1 mouse cellular context compared by ENCODE assay signal in the genomic region with DNA sequence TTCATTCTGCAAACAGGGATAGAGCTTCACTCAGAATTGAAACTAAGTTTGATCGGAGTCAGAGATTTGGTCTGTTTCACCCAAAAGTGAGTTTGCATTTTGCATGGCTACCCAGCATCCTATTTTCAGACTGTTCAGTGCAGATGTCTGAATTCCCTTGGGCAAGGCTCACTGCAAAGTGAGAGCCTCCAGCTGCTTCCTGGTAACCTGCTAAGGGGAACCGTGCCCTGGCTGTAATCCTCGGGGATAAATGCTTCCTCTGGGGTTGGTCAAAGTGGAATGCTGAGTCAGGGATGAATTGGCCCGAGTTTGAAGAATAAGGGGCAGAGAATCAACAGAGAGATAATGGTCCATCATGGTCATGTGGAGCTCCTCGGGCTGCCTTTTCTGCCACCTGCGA.
A peak's percentile ranks its signal among the peaks of the same experiment; 100 is the strongest.
TF ChIP-seq lines count a peak whose summit lies in the region.

No protein-coding gene starts in this region.

TF ChIP-seq in CH12.LX, 34 proteins besides CTCF, POLR2A, EP300 and RAD21 (continued from another document):
- peak; percentile 32; the same call in 1 of the 2 replicates for TF ChIP-seq TCF12 (IDR thresholded peaks at IDR 0.05; ENCODE audit: low read depth, low read length)
- 0 out of 2 replicates have a peak, but pooled peaks have one; percentile 47 for TF ChIP-seq MEF2A (IDR thresholded peaks at IDR 0.05; ENCODE audit: borderline replicate concordance, low read depth, low read length)
- TF ChIP-seq USF1 (IDR thresholded peaks at IDR 0.05; ENCODE audit: low read depth, low read length) = no peak
- peak; percentile 42; the same call in 1 of the 2 replicates for TF ChIP-seq BHLHE40 (IDR thresholded peaks at IDR 0.05; ENCODE audit: low read depth, low read length)
- TF ChIP-seq MAFK (IDR thresholded peaks at IDR 0.05; ENCODE audit: insufficient replicate concordance, low read length) = peak; percentile 67
- no peak for TF ChIP-seq NRF1 (IDR thresholded peaks at IDR 0.05; ENCODE audit: low read depth, low read length)
